ENCODE assay signal across 25 mouse cellular contexts in the genomic region with DNA sequence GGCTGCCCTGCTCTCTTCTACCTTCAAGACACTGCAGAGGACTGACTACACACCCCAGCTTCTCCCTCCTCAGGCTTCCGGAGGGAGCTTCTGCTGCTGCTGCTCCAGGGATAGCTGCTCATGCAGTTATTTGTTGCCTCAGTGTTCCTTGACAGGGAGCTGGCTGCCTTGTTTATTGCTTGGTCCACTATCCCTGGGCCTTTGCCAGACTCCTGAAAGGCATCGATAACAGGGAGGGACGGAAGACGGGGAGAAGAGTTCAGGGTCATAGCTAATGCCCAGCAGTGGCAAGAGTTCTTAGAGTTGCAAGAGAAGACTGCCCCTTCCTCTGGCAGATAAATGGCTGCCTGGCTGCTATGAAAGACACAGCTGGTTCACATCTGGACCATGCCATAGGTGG.
DNase-seq lines count a peak whose midpoint lies in the region; ATAC-seq and TF ChIP-seq lines count a peak whose summit lies in the region.
"Had no signal": no experiment of that assay in that cellular context is flagged by ENCODE, and none has a peak within 500 bp of the region (broad histone marks: within the 10 kb centered on the region; RNA-seq: fewer than 3 reads in every experiment).

No protein-coding gene starts in this region.

- WGBS in intestine, postnatal 0 days: 40% methylated on average over 4 of the region's 4 CpGs
- WGBS in intestine, embryonic 15.5 days: 44% methylated on average over 4 of the region's 4 CpGs
- 74% methylated on average over 4 of the region's 4 CpGs for WGBS in forebrain, embryonic 10.5 days

- no peaks in the 10 kb centered on the region for H3K27me3 ChIP-seq in intestine, postnatal 0 days (replicated peaks; ENCODE audit: control insufficient read depth, insufficient read depth, low read length)
- no peaks in the 10 kb centered on the region; the same call in 1 of the 2 replicates for H3K27me3 ChIP-seq in intestine, embryonic 15.5 days (replicated peaks)
- H3K27me3 ChIP-seq in forebrain, embryonic 10.5 days (ENCODE audit: poor library complexity, severe bottlenecking): peaks cover 74% of the 10 kb centered on the region

- no peak for ATAC-seq in intestine, postnatal 0 days
- no peak for ATAC-seq in intestine, embryonic 15.5 days
- ATAC-seq: activated CD4-positive, CD25-positive, alpha-beta regulatory T cell, adult 4 months; forebrain, postnatal 0 days; liver, embryonic 12.5 days had no signal

- no peak overlapping the region for H3K4me3 ChIP-seq in intestine, postnatal 0 days (ENCODE audit: low read depth, low read length)
- H3K4me3 ChIP-seq in intestine, embryonic 15.5 days (replicated peaks): no peak overlapping the region
- H3K4me3 ChIP-seq in forebrain, embryonic 10.5 days: no peak overlapping the region
- H3K4me3 ChIP-seq: heart, embryonic 12.5 days; hindbrain, embryonic 10.5 days; liver, embryonic 12.5 days; midbrain, embryonic 10.5 days had no signal

- no peaks in the 10 kb centered on the region for H3K36me3 ChIP-seq in intestine, postnatal 0 days (ENCODE audit: control insufficient read depth, insufficient read depth)
- no peaks in the 10 kb centered on the region for H3K36me3 ChIP-seq in intestine, embryonic 15.5 days
- no peaks in the 10 kb centered on the region for H3K36me3 ChIP-seq in forebrain, embryonic 10.5 days (replicated peaks)
- H3K36me3 ChIP-seq: heart, embryonic 12.5 days; hindbrain, embryonic 10.5 days; liver, embryonic 12.5 days; midbrain, embryonic 10.5 days had no signal

- peak; percentile 77 to 82 for DNase-seq in adrenal gland, adult (ENCODE audit: inconsistent age in 2 of 2, low spot score in 1 of 2)
- DNase-seq in adrenal gland, postnatal 4 days (ENCODE audit: low spot score in 2 of 2): no peak
- DNase-seq in lung, postnatal 36 days: peak; percentile 7
- DNase-seq in lung, postnatal 25 days (ENCODE audit: low spot score): no peak
- peak; percentile 65 for DNase-seq in adrenal gland, postnatal 14 days
- DNase-seq in forebrain, embryonic 10.5 days (ENCODE audit: extremely low spot score, low spot score): no peak
- DNase-seq: cerebellum, adult 11 months; forebrain, postnatal 0 days; gastrocnemius, postnatal 25 days; heart, adult 18-20 months; heart, postnatal 10 days; kidney, adult 8-10 months; kidney, postnatal 36 days; layer of hippocampus, postnatal 36 days; lung, adult 18-20 months; right cerebral cortex, adult 18-20 months; right cerebral cortex, postnatal 4 days; thymus, postnatal 25 days had no signal

- no peaks in the 10 kb centered on the region for H3K4me1 ChIP-seq in intestine, postnatal 0 days (replicated peaks; ENCODE audit: control insufficient read depth, insufficient read depth, low read length)
- 0 out of 2 replicates have a peak, but pooled peaks cover 4% of the 10 kb centered on the region for H3K4me1 ChIP-seq in intestine, embryonic 15.5 days (replicated peaks)
- peaks cover 56% of the 10 kb centered on the region for H3K4me1 ChIP-seq in forebrain, embryonic 10.5 days
- H3K4me1 ChIP-seq: heart, embryonic 12.5 days had no signal

- no peaks in the 10 kb centered on the region for H3K9me3 ChIP-seq in intestine, postnatal 0 days (ENCODE audit: control insufficient read depth)
- H3K9me3 ChIP-seq in intestine, embryonic 15.5 days: 0 out of 2 replicates have a peak, but pooled peaks cover 2% of the 10 kb centered on the region
- H3K9me3 ChIP-seq in forebrain, embryonic 10.5 days: no peaks in the 10 kb centered on the region
- H3K9me3 ChIP-seq: heart, embryonic 12.5 days; hindbrain, embryonic 10.5 days; liver, embryonic 12.5 days; midbrain, embryonic 10.5 days had no signal

- no peak overlapping the region for H3K27ac ChIP-seq in intestine, postnatal 0 days (ENCODE audit: low read depth, low read length)
- H3K27ac ChIP-seq in intestine, embryonic 15.5 days: no peak overlapping the region
- no peak overlapping the region for H3K27ac ChIP-seq in forebrain, embryonic 10.5 days
- H3K27ac ChIP-seq: hindbrain, embryonic 10.5 days; liver, embryonic 12.5 days; midbrain, embryonic 10.5 days had no signal

- no peak for TF ChIP-seq CTCF in intestine, postnatal 0 days (IDR thresholded peaks at IDR 0.05; ENCODE audit: low read depth)

- H3K9ac ChIP-seq in intestine, postnatal 0 days (ENCODE audit: low read depth, low read length): 0 out of 2 replicates have a peak overlapping the region, but pooled peaks have one; percentile 3
- H3K9ac ChIP-seq in intestine, embryonic 15.5 days: no peak overlapping the region
- H3K9ac ChIP-seq: forebrain, postnatal 0 days; heart, embryonic 12.5 days; liver, embryonic 12.5 days had no signal

- no peak overlapping the region for H3K4me2 ChIP-seq in intestine, postnatal 0 days (replicated peaks; ENCODE audit: low read depth)
- H3K4me2 ChIP-seq in intestine, embryonic 15.5 days (replicated peaks): no peak overlapping the region
- H3K4me2 ChIP-seq: heart, embryonic 12.5 days; liver, embryonic 12.5 days had no signal

Comparison
In these comparisons a context has a peak if more than half of its experiments do, and no peak if none do; other contexts are left out.
1. DNase-seq: peak in adrenal gland, adult (2 of 2), lung, postnatal 36 days (single experiment) and adrenal gland, postnatal 14 days (single experiment); none in adrenal gland, postnatal 4 days (0 of 2), lung, postnatal 25 days (single experiment) and forebrain, embryonic 10.5 days (single experiment).